Mouse (Mus musculus): ENCODE results near the gene Pcbp3.

GRCm38 (mm10) chr10:76840566-76840965, 121.1 kb downstream of the Pcbp3 start:
- TF ChIP-seq POLR2A (IDR thresholded peaks at IDR 0.05; ENCODE audit: borderline replicate concordance, insufficient read depth, low read length) = no peak
- TF ChIP-seq CTCF (IDR thresholded peaks at IDR 0.05; ENCODE audit: borderline replicate concordance, insufficient read depth, low read depth, low read length) = no peak
